Mouse (Mus musculus): ENCODE results near the gene Zswim4.

The Zswim4 gene

GRCm38 (mm10) chr8:84236998-84237473 is at the start of gene Zswim4:
Gene Zswim4, minus strand, starts transcription at chr8:84237055.
- DNase-seq (ENCODE audit: low read depth in 2 of 2, low spot score in 2 of 2): peak; percentile 95 to 97

- DNase-seq (ENCODE audit: low read depth in 2 of 2, low spot score in 2 of 2): peak; percentile 25 to 51
These were observed 48.8 kb upstream of the Zswim4 start for GRCm38 (mm10) chr8:84285665-84286064.

GRCm38 (mm10) chr8:84284608-84285063 is 47.8 kb upstream of the Zswim4 start:
- no peak for DNase-seq (ENCODE audit: low read depth in 2 of 2, low spot score in 2 of 2)

GRCm38 (mm10) chr8:84280777-84281176 is 43.9 kb upstream of the Zswim4 start:
- no peak for DNase-seq (ENCODE audit: low read depth in 2 of 2, low spot score in 2 of 2)

GRCm38 (mm10) chr8:84276447-84276846 is 39.6 kb upstream of the Zswim4 start:
- DNase-seq (ENCODE audit: low read depth in 2 of 2, low spot score in 2 of 2): no peak

- DNase-seq (ENCODE audit: low read depth in 2 of 2, low spot score in 2 of 2): no peak
These were observed 37.1 kb upstream of the Zswim4 start for GRCm38 (mm10) chr8:84273968-84274367.

GRCm38 (mm10) chr8:84272302-84272701 is 35.4 kb upstream of the Zswim4 start:
- DNase-seq (ENCODE audit: low read depth in 2 of 2, low spot score in 2 of 2): no peak

GRCm38 (mm10) chr8:84269950-84270773 is 33.3 kb upstream of the Zswim4 start, which contains the start of gene Ccdc130:
Gene Ccdc130, minus strand, starts transcription at chr8:84270380.
- peak; percentile 98 to 99 for DNase-seq (ENCODE audit: low read depth in 2 of 2, low spot score in 2 of 2)

- no peak for DNase-seq (ENCODE audit: low read depth in 2 of 2, low spot score in 2 of 2)
These were observed 24.2 kb upstream of the Zswim4 start for GRCm38 (mm10) chr8:84261098-84261497.

- DNase-seq (ENCODE audit: low read depth in 2 of 2, low spot score in 2 of 2): peak; percentile 60 to 68
These were observed 20.2 kb upstream of the Zswim4 start, which contains the start of gene Mri1 for GRCm38 (mm10) chr8:84256822-84257610. Gene Mri1, minus strand, starts transcription at chr8:84257326.

- DNase-seq (ENCODE audit: low read depth in 2 of 2, low spot score in 2 of 2): peak; percentile 33 to 46
These were observed 19.6 kb upstream of the Zswim4 start for GRCm38 (mm10) chr8:84256458-84256821.

GRCm38 (mm10) chr8:84255858-84256257 is 19.0 kb upstream of the Zswim4 start:
- DNase-seq (ENCODE audit: low read depth in 2 of 2, low spot score in 2 of 2): no peak

GRCm38 (mm10) chr8:84249257-84250170 is 12.7 kb upstream of the Zswim4 start, which contains the start of gene D8Ertd738e:
Gene D8Ertd738e, minus strand, starts transcription at chr8:84249719.
- peak; percentile 81 to 86 for DNase-seq (ENCODE audit: low read depth in 2 of 2, low spot score in 2 of 2)

GRCm38 (mm10) chr8:84241821-84242220 is 5.0 kb upstream of the Zswim4 start:
- no peak for DNase-seq (ENCODE audit: low read depth in 2 of 2, low spot score in 2 of 2)

GRCm38 (mm10) chr8:84241167-84241566 is 4.3 kb upstream of the Zswim4 start:
- no peak for DNase-seq (ENCODE audit: low read depth in 2 of 2, low spot score in 2 of 2)

- no peak for DNase-seq (ENCODE audit: low read depth in 2 of 2, low spot score in 2 of 2)
These were observed 831 bp upstream of the Zswim4 start for GRCm38 (mm10) chr8:84237542-84238229.

GRCm38 (mm10) chr8:84236410-84236997 is 351 bp downstream of the Zswim4 start:
- DNase-seq (ENCODE audit: low read depth in 2 of 2, low spot score in 2 of 2): no peak

- DNase-seq (ENCODE audit: low read depth in 2 of 2, low spot score in 2 of 2): no peak
These were observed 977 bp downstream of the Zswim4 start for GRCm38 (mm10) chr8:84235746-84236409.

- no peak for DNase-seq (ENCODE audit: low read depth in 2 of 2, low spot score in 2 of 2)
These were observed 3.8 kb downstream of the Zswim4 start for GRCm38 (mm10) chr8:84233055-84233454.

Measured in CD8-positive naive resting alpha-beta T cell, adult 2 months (primary cell).